Mouse (Mus musculus) frontal cortex, postnatal 10 days (tissue): ENCODE results near the gene Guca2b.

Source experiments
- DNase-seq, 2 experiments: peaks; one replicate each; pipeline ENCODE4 v3.0.0; 2022; ENCODE audit warnings: low spot score in 2 of 2, mixed read lengths in 1 of 2

Guca2b gene

GRCm38 (mm10) chr4:119658731-119659130 lies at the start of gene Guca2b:
TSS of gene Guca2b (minus strand) at chr4:119658954.
- no peak for DNase-seq

- no peak for DNase-seq
These were observed 49.0 kb upstream of the Guca2b start for GRCm38 (mm10) chr4:119707751-119708150.

GRCm38 (mm10) chr4:119707326-119707725 lies 48.6 kb upstream of the Guca2b start:
- no peak for DNase-seq

GRCm38 (mm10) chr4:119703965-119704364 lies 45.2 kb upstream of the Guca2b start:
- DNase-seq = no peak

GRCm38 (mm10) chr4:119701269-119701954 lies 42.7 kb upstream of the Guca2b start:
- no peak for DNase-seq

GRCm38 (mm10) chr4:119698339-119698738 lies 39.6 kb upstream of the Guca2b start:
- no peak for DNase-seq

DNA sequence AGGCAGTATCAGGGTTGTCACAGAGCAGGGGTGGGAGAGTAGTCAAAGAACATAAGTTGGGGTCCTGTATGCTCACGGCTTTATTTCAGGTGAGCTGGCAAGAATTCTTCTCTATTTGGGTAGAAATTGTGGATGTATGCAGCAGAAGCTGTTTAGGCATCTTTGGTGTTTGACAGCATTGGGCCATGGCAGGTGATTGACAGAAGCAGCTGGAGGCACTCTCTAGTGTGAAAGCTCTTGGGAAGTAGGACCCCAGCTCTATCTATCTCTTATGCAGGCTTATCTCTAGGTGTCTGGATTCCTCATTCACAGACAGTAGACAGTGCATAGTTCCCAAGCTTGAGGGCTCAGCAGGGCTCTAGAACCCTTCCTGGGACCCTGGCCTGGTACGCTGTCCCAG lies 27.0 kb upstream of the Guca2b start:
- no peak for DNase-seq

GRCm38 (mm10) chr4:119682596-119682995 lies 23.8 kb upstream of the Guca2b start:
- no peak for DNase-seq

DNA sequence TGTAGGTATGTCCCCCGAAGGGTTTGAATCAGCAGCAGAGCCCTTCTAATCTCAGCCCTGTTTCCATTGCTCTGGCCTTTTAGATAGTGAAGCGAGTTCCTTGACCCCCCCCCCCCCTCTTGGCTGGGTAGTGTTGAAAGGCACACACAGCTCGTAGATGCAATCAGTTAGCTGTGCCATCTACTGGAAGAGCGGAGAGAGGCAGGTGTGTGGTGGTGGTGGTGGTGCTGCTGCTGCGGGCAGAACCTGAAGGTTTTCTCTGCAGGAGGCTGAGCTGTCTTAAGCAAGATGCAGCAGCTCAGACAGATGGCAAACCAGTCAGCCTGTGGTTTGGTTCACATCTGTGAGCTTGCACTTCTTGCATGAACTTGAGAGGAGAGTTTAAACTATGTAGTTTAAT lies 13.9 kb upstream of the Guca2b start:
- no peak for DNase-seq

DNA sequence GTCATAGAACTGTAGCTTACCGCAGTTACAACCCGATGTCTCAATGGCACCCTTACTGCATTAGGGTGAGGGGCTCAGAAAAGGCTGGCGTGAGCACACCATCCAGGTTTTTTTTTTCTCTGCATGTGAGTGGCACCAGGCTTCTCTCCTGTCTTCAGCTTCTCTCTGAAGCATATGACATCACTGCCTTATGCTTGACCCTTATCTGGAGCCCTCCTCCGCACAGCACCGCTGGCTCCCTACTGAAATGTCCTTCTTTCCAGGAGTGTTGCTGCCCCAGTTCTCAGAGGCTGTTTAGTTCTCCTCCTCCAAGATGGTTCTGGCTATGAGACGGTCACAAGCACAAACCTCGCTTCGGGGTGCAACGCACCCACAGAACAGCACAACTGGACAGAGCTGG lies 12.4 kb upstream of the Guca2b start:
- DNase-seq = no peak

DNA sequence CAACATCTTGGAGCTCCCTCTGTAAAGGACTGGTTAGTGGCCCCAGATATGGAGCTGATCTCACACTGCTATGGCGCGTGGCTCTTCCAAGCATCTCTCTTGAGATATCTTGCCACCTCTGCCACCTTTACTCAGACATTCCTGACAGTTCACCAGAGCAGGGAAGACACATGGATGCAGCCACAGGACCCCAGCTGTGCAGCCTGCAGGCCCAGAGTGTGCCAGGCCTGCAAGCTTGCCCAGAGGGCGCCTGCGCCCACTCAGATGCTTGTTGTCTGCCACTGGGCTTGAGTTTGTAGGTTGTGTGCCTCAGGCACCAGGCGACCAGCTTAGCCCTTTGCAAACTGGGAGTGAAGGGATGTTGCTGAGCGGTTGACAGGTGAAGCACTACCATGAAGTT lies 12.0 kb upstream of the Guca2b start:
- no peak for DNase-seq

GRCm38 (mm10) chr4:119670210-119670555 lies 11.4 kb upstream of the Guca2b start:
- DNase-seq = no peak

DNA sequence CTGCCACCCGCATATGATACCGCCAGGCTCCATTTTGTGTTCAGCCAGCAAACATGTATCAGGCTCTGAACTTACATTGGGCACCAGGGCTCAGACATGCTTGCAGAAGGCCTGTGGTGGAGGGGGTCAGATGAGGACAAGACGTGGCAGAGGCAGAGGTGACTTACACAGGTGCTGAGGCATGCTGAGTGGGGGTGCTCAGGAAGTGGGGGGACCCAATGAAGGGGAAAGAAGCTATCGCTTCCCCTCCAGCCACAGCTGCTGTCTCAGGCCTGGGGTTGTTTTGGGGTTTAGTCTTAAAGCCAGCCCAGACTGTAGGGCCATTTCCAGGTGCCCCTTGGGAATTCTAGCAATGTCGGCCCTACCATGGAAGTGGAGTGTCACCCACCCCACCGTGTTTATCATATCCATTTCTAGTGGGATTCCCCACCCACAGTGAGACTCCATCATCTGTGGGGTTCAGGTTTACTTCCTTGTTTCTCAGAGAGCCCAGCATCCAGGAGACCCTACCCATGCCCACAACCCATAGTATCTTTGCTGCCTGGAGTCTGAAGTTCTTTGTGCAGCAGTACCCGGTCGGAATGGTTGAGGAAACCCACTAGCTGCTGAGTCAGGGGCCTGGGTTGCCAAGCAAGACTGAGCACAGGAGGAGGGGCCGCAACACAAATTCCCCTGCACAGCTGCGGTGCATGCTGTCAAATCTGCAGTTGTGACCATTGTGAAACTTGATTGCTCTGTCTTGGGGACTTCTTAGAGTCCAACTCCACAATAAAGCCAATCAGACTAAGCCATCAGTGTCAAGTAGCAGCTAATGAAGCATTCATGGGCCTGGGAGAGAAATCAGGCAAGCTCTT lies 10.8 kb upstream of the Guca2b start:
- DNase-seq = no peak

DNA sequence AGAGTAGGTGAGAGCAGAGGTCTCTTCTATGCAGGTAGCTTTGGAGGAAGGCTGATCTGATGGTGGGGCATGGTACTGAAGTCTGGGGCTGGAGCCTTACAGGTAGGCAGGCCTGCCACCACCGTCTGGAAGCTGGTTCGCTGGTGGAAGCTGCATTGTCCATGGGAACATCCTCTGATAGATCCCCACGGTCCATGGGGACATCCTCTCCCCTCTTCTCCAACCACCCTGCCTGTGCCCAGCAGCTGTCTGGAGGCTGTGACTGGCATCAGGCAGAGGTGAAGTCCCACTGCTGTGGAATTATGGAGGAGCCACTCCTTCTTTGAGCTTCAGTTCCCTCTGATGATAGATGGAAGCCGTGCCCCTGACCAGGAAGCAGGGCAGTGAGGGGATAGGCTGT lies 9.8 kb upstream of the Guca2b start:
- DNase-seq = no peak

DNA sequence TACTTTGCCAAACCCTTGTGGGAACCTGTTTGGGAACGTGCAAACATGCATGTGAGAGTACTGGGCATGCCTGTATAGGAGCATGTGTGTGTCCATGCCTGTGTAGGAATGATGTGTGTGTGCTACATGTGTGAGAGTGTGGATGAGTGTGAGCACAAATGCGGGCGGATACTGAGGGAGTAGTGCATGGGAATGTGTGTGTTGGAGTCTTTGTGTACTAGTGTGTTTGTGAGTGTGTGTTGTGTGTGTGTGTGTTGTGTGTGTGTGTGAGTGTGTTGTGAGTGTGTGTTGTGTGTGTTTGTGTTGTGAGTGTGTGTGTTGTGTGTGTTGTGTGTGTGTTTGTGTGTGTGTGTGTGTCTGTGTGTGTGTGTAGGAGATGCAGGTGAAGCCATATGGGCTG lies 9.4 kb upstream of the Guca2b start:
- DNase-seq = no peak

- DNase-seq = no peak
These were observed 8.7 kb upstream of the Guca2b start for GRCm38 (mm10) chr4:119667454-119667853.

- no peak for DNase-seq
These were observed 7.4 kb upstream of the Guca2b start for GRCm38 (mm10) chr4:119666116-119666515.

DNA sequence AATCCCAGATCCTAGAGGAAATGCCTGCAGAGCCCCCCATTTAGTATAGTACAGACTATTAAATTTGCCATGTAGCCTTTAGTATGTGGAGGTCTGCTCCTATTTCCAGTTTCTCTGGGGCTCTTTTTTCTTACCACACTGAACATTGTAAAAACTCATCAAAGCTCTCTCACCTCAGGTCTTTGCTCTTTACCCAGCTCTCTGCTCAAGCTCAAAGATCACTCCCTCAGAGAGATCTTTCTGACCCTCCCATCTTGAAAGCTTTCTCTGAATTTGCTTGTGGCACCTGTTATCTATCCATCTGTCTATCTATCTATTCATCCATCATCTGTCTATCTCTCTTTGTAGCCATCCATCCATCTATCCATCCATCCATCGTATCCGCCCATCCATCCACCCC lies 6.4 kb upstream of the Guca2b start:
- no peak for DNase-seq

GRCm38 (mm10) chr4:119663409-119664095 lies 4.8 kb upstream of the Guca2b start:
- no peak for DNase-seq

DNA sequence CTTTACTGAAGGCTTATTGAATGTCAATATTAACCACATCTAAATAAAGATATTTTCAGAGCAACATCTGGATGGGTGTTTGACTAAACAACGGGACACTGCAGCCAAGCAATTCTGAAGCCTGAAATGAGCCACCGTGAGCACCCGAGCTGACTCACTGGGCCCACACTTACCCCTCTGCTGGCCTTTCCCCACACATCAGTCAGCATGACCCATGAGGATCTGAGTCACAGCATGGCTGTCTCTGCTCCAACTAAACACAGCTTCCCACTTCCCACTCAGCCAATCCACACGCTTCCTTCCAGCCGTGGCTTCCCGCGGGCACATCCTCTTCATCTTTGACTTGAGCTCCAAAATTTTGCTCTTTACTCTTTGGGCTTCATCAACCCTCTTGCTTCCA lies 4.2 kb upstream of the Guca2b start:
- no peak for DNase-seq

DNA sequence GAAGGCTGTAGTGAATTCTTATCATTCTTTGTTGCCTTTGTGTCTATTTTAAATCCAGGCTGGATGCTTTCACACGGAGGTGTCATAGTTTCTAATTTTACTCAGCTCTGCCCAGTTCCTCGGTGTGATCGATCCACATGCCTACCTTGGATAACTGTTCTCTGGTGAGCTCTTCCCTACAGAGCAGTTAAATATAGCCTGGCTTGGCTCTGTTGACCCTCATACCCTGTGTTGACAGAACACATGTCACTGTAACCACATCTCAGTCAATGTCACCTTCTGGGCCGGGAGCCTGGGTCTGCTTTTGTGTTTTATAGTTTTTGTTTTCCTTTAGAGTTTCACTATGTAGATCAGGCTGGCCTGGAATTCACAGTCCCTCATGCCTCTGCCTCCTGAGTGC lies 3.4 kb upstream of the Guca2b start:
- DNase-seq = no peak

GRCm38 (mm10) chr4:119660007-119660406 lies 1.3 kb upstream of the Guca2b start:
- no peak for DNase-seq

DNA sequence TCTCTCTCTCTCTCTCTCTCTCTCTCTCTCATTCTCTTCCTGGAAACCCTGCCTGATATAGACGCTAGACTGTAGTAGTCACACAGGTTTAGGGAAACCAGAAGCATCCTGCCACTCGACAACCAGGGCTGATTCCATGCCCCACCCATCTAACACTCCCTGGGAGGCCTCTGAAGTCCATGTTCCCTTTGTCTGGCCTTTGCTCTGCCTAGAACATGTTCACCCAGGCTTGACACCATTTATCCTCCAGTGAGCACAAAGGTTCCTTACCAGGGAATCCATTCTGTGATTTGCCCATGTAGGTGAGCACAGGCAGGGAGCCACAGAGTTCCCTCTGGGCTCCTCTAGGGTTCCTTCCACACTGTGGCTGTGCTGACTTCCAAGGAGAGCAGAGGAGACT lies 508 bp downstream of the Guca2b start:
- no peak for DNase-seq
